Mouse (Mus musculus): ENCODE measurements around the gene Rin2. TPM values are rescaled to one million over a fixed set of nuclear protein-coding genes. Genes with fewer than 3 reads are reported as not detected.

The Rin2 gene
- polyA plus RNA-seq, 1 experiment from 2014 or later: 16.9 TPM

- WGBS: 62% methylated on average over 8 of the region's 8 CpGs
- no peaks in the 10 kb centered on the region for H3K36me3 ChIP-seq (ENCODE audit: control insufficient read depth, insufficient read depth, low read length)
- no peaks in the 10 kb centered on the region for H3K9me3 ChIP-seq (ENCODE audit: control insufficient read depth, low read length)
- H3K4me2 ChIP-seq (ENCODE audit: low read depth, low read length): no peak overlapping the region
- H3K9ac ChIP-seq (ENCODE audit: low read depth, low read length): no peak overlapping the region
- H3K27me3 ChIP-seq (replicated peaks; ENCODE audit: control insufficient read depth, insufficient read depth, low read length): no peaks in the 10 kb centered on the region
- no peak overlapping the region for H3K27ac ChIP-seq (ENCODE audit: low read length)
- ATAC-seq: no peak
- no peak overlapping the region for H3K4me3 ChIP-seq (ENCODE audit: low read length)
- peaks cover 36% of the 10 kb centered on the region for H3K4me1 ChIP-seq (ENCODE audit: control insufficient read depth, insufficient read depth, low read length)
Measured at GRCm38 (mm10) chr2:145857864-145858263, 182.8 kb downstream of the Rin2 start.

GRCm38 (mm10) chr2:145859442-145859931 lies 184.5 kb downstream of the Rin2 start:
- peak overlapping the region; percentile 73 for H3K9ac ChIP-seq (ENCODE audit: low read depth, low read length)
- ATAC-seq: peak; percentile 43
- H3K4me1 ChIP-seq (ENCODE audit: control insufficient read depth, insufficient read depth, low read length): peaks cover 39% of the 10 kb centered on the region
- no peaks in the 10 kb centered on the region for H3K27me3 ChIP-seq (replicated peaks; ENCODE audit: control insufficient read depth, insufficient read depth, low read length)
- H3K4me2 ChIP-seq (ENCODE audit: low read depth, low read length): peak overlapping the region; percentile 70
- H3K36me3 ChIP-seq (ENCODE audit: control insufficient read depth, insufficient read depth, low read length): no peaks in the 10 kb centered on the region
- H3K4me3 ChIP-seq (ENCODE audit: low read length): no peak overlapping the region
- H3K9me3 ChIP-seq (ENCODE audit: control insufficient read depth, low read length): no peaks in the 10 kb centered on the region
- H3K27ac ChIP-seq (ENCODE audit: low read length): peak overlapping the region; percentile 97
- WGBS: 25% methylated on average over 7 of the region's 7 CpGs

GRCm38 (mm10) chr2:145859932-145860801 lies 185.2 kb downstream of the Rin2 start:
- Histone ChIP-seq H3K4me3 (ENCODE audit: low read length) (peak overlapping the region; percentile 50), H3K9ac (ENCODE audit: low read depth, low read length) (peak overlapping the region; percentile 73), H3K27me3 (replicated peaks; ENCODE audit: control insufficient read depth, insufficient read depth, low read length) (no peaks in the 10 kb centered on the region), H3K36me3 (ENCODE audit: control insufficient read depth, insufficient read depth, low read length) (no peaks in the 10 kb centered on the region), H3K9me3 (ENCODE audit: control insufficient read depth, low read length) (no peaks in the 10 kb centered on the region), H3K4me2 (ENCODE audit: low read depth, low read length) (peak overlapping the region; percentile 70), H3K27ac (ENCODE audit: low read length) (peak overlapping the region; percentile 97), H3K4me1 (ENCODE audit: control insufficient read depth, insufficient read depth, low read length) (peaks cover 39% of the 10 kb centered on the region)
- ATAC-seq: peak; percentile 83
- 11% methylated on average over 40 of the region's 40 CpGs for WGBS

DNA sequence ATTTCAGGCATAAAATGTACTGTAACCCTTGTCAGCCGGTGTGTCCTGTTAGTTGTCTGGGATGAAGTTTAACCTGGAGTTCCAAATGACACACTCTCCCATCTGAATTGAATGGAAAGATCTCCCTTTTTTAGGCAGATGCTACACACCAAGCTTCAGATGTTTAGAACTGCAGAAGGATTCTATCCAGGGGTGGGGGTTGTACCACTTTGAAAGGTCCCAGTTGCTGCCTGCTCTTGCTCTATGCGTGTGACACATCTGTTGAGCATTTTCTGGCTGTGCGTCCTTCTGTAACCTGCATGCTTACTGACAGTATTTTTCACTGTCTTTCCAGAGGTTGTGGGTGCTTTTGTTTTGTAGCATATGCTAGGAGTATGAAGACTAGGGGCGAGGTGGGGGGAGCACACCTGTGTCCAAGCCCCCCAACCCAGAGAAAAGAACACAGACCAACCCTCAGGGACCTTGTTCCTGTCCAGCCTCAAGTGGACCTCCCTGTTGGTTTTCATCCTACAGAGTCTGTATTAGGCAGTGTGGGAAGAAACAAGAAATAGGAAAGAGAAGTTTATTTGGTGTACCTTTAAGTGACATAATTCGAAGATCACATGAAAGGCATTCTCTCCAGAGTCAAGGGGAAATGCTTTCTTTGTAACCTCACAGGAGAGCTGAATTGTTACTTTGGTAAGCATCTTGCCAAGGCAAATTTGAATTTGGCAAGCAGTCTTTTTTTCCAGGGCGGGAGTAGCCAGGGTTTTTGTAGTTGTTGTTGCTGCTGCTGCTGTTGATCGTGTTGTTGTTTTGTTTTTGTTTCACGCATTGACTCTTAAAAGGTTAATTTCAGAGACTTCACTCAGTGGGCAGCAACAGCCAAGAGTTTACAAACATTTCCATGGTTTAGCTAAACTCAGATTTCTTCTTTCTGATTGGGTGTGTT lies 186.4 kb downstream of the Rin2 start:
- H3K4me1 ChIP-seq (ENCODE audit: control insufficient read depth, insufficient read depth, low read length): peaks cover 39% of the 10 kb centered on the region
- H3K36me3 ChIP-seq (ENCODE audit: control insufficient read depth, insufficient read depth, low read length): 0 out of 2 replicates have a peak, but pooled peaks cover 2% of the 10 kb centered on the region
- no peak for ATAC-seq
- H3K9me3 ChIP-seq (ENCODE audit: control insufficient read depth, low read length): 0 out of 2 replicates have a peak, but pooled peaks cover under 1% of the 10 kb centered on the region
- no peaks in the 10 kb centered on the region for H3K27me3 ChIP-seq (replicated peaks; ENCODE audit: control insufficient read depth, insufficient read depth, low read length)
- H3K4me2 ChIP-seq (ENCODE audit: low read depth, low read length): peak overlapping the region; percentile 70
- peak overlapping the region; percentile 50 for H3K4me3 ChIP-seq (ENCODE audit: low read length)
- 46% methylated on average over 8 of the region's 8 CpGs for WGBS
- H3K9ac ChIP-seq (ENCODE audit: low read depth, low read length): peak overlapping the region; percentile 73
- peak overlapping the region; percentile 97 for H3K27ac ChIP-seq (ENCODE audit: low read length)

DNA sequence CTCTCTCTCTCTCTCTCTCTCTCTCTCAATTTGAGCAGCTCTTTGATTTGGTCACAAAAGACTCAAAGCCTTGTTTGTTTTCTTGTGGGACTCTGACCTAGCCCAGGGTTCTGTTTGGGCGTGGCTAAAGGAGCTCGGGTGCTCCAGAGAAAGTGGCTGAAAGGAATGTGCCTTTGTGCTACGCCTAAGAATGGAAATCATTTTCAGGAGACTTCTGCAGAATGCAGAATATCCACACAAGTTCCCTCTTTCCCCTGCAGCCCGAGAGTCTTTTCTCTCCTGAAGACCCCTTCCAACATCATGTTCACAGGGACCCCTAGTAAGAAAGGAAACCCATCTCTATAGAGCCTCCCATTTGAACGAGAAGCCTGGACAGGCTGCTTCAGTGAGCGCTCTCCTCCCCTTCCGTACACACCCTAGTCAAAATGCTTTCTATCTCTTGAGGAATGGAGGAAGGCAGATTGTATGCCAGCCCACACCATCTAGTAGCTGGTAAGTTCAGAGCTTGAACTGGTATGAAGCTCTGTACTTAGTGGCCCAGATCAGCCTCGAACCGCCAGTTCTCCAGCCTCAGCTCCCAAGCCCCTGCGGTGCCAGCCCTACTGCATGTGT lies 187.3 kb downstream of the Rin2 start:
- peak; percentile 32 for ATAC-seq

GRCm38 (mm10) chr2:145865344-145865743 lies 190.3 kb downstream of the Rin2 start:
- H3K27me3 ChIP-seq (replicated peaks; ENCODE audit: control insufficient read depth, insufficient read depth, low read length): no peaks in the 10 kb centered on the region
- 91% methylated on average over 3 of the region's 3 CpGs for WGBS
- no peak overlapping the region for H3K4me2 ChIP-seq (ENCODE audit: low read depth, low read length)
- peaks cover 21% of the 10 kb centered on the region for H3K4me1 ChIP-seq (ENCODE audit: control insufficient read depth, insufficient read depth, low read length)
- ATAC-seq: no peak
- no peak overlapping the region for H3K9ac ChIP-seq (ENCODE audit: low read depth, low read length)
- H3K36me3 ChIP-seq (ENCODE audit: control insufficient read depth, insufficient read depth, low read length): peaks cover 11% of the 10 kb centered on the region
- peaks cover 6% of the 10 kb centered on the region; the same call in 1 of the 2 replicates for H3K9me3 ChIP-seq (ENCODE audit: control insufficient read depth, low read length)
- no peak overlapping the region for H3K27ac ChIP-seq (ENCODE audit: low read length)
- H3K4me3 ChIP-seq (ENCODE audit: low read length): no peak overlapping the region

More for the DNA sequence above, 187.3 kb downstream of the Rin2 start:
- peak overlapping the region; percentile 70 for H3K4me2 ChIP-seq (ENCODE audit: low read depth, low read length)
- H3K4me1 ChIP-seq (ENCODE audit: control insufficient read depth, insufficient read depth, low read length): peaks cover 39% of the 10 kb centered on the region
- H3K27me3 ChIP-seq (replicated peaks; ENCODE audit: control insufficient read depth, insufficient read depth, low read length): no peaks in the 10 kb centered on the region
- peaks cover 6% of the 10 kb centered on the region; the same call in 1 of the 2 replicates for H3K9me3 ChIP-seq (ENCODE audit: control insufficient read depth, low read length)
- H3K27ac ChIP-seq (ENCODE audit: low read length): peak overlapping the region; percentile 87
- peak overlapping the region; percentile 50 for H3K4me3 ChIP-seq (ENCODE audit: low read length)
- peak overlapping the region; percentile 73 for H3K9ac ChIP-seq (ENCODE audit: low read depth, low read length)
- WGBS: 26% methylated on average over 10 of the region's 10 CpGs
- peaks cover 9% of the 10 kb centered on the region for H3K36me3 ChIP-seq (ENCODE audit: control insufficient read depth, insufficient read depth, low read length)

GRCm38 (mm10) chr2:145866238-145866637 lies 191.2 kb downstream of the Rin2 start:
- WGBS: 98% methylated on average over 3 of the region's 3 CpGs
- no peak overlapping the region for H3K27ac ChIP-seq (ENCODE audit: low read length)
- H3K4me3 ChIP-seq (ENCODE audit: low read length): no peak overlapping the region
- ATAC-seq: no peak
- H3K27me3 ChIP-seq (replicated peaks; ENCODE audit: control insufficient read depth, insufficient read depth, low read length): no peaks in the 10 kb centered on the region
- H3K36me3 ChIP-seq (ENCODE audit: control insufficient read depth, insufficient read depth, low read length): peaks cover 11% of the 10 kb centered on the region
- H3K4me1 ChIP-seq (ENCODE audit: control insufficient read depth, insufficient read depth, low read length): peaks cover 15% of the 10 kb centered on the region
- H3K9me3 ChIP-seq (ENCODE audit: control insufficient read depth, low read length): peaks cover 6% of the 10 kb centered on the region; the same call in 1 of the 2 replicates
- H3K9ac ChIP-seq (ENCODE audit: low read depth, low read length): no peak overlapping the region
- no peak overlapping the region for H3K4me2 ChIP-seq (ENCODE audit: low read depth, low read length)

GRCm38 (mm10) chr2:145866695-145867449 lies 191.9 kb downstream of the Rin2 start:
- Histone ChIP-seq H3K36me3 (ENCODE audit: control insufficient read depth, insufficient read depth, low read length) (peaks cover 11% of the 10 kb centered on the region), H3K4me2 (ENCODE audit: low read depth, low read length) (no peak overlapping the region), H3K27ac (ENCODE audit: low read length) (no peak overlapping the region), H3K4me3 (ENCODE audit: low read length) (no peak overlapping the region), H3K27me3 (replicated peaks; ENCODE audit: control insufficient read depth, insufficient read depth, low read length) (no peaks in the 10 kb centered on the region), H3K9me3 (ENCODE audit: control insufficient read depth, low read length) (peaks cover 6% of the 10 kb centered on the region; the same call in 1 of the 2 replicates), H3K9ac (ENCODE audit: low read depth, low read length) (no peak overlapping the region), H3K4me1 (ENCODE audit: control insufficient read depth, insufficient read depth, low read length) (peaks cover 10% of the 10 kb centered on the region)
- no peak for ATAC-seq
- 97% methylated on average over 11 of the region's 11 CpGs for WGBS

All from intestine, embryonic 16.5 days (tissue).